Mouse (Mus musculus): ENCODE results near the gene Plppr3.
A peak's percentile ranks its signal among the peaks of the same experiment; 100 is the strongest.

Plppr3 gene

GRCm38 (mm10) chr10:79865801-79866295 lies 8.6 kb downstream of the Plppr3 start:
- DNase-seq (ENCODE audit: low spot score in 2 of 2): no peak

- no peak for DNase-seq (ENCODE audit: low spot score in 2 of 2)
Measured at GRCm38 (mm10) chr10:79865189-79865601, 9.2 kb downstream of the Plppr3 start.

- DNase-seq (ENCODE audit: low spot score in 2 of 2): no peak
Measured at GRCm38 (mm10) chr10:79864351-79865188, 9.9 kb downstream of the Plppr3 start.

GRCm38 (mm10) chr10:79862925-79863324 lies 11.5 kb downstream of the Plppr3 start:
- no peak for DNase-seq (ENCODE audit: low spot score in 2 of 2)

- DNase-seq (ENCODE audit: low spot score in 2 of 2): no peak
Measured at GRCm38 (mm10) chr10:79862049-79862788, 12.2 kb downstream of the Plppr3 start.

- no peak for DNase-seq (ENCODE audit: low spot score in 2 of 2)
Measured at GRCm38 (mm10) chr10:79861230-79862048, 13.0 kb downstream of the Plppr3 start.

- no peak for DNase-seq (ENCODE audit: low spot score in 2 of 2)
Measured at GRCm38 (mm10) chr10:79860079-79860911, 14.1 kb downstream of the Plppr3 start.

GRCm38 (mm10) chr10:79859116-79859515 lies 15.3 kb downstream of the Plppr3 start:
- DNase-seq (ENCODE audit: low spot score in 2 of 2): no peak

- DNase-seq (ENCODE audit: low spot score in 2 of 2): no peak
Measured at GRCm38 (mm10) chr10:79858416-79859074, 15.9 kb downstream of the Plppr3 start.

GRCm38 (mm10) chr10:79857894-79858293 lies 16.5 kb downstream of the Plppr3 start:
- DNase-seq (ENCODE audit: low spot score in 2 of 2): no peak

- peak in 1 of 2 experiments; percentile 41 for DNase-seq (ENCODE audit: low spot score in 2 of 2)
Measured at GRCm38 (mm10) chr10:79857452-79857811, 17.0 kb downstream of the Plppr3 start.

GRCm38 (mm10) chr10:79856704-79857451 lies 17.6 kb downstream of the Plppr3 start:
- no peak for DNase-seq (ENCODE audit: low spot score in 2 of 2)

GRCm38 (mm10) chr10:79856280-79856679 lies 18.2 kb downstream of the Plppr3 start:
- DNase-seq (ENCODE audit: low spot score in 2 of 2): no peak

GRCm38 (mm10) chr10:79855558-79856184 lies 18.8 kb downstream of the Plppr3 start:
- DNase-seq (ENCODE audit: low spot score in 2 of 2): no peak

GRCm38 (mm10) chr10:79854801-79855541 lies 19.5 kb downstream of the Plppr3 start:
- peak; percentile 53 to 66 for DNase-seq (ENCODE audit: low spot score in 2 of 2)

GRCm38 (mm10) chr10:79853860-79854795 lies 20.3 kb downstream of the Plppr3 start, which contains the start of gene Ptbp1:
Gene Ptbp1, plus strand, starts transcription at chr10:79854427.
- DNase-seq (ENCODE audit: low spot score in 2 of 2): peak; percentile 98

GRCm38 (mm10) chr10:79853392-79853791 lies 21.0 kb downstream of the Plppr3 start:
- peak; percentile 49 to 60 for DNase-seq (ENCODE audit: low spot score in 2 of 2)
